Comparison of ENCODE assay signal across 8 mouse cellular contexts in genomic region chr2:118703913-118704730, GRCm38 (mm10). TPM values are rescaled to one million over a fixed set of nuclear protein-coding genes. Genes with fewer than 3 reads are reported as not detected.
DNase-seq lines count a peak whose midpoint lies in the region; ATAC-seq and TF ChIP-seq lines count a peak whose summit lies in the region.

Gene Ankrd63, minus strand, starts transcription at chr2:118703963.

- WGBS in kidney, adult 2 months, result 2% methylated on average over 49 of the region's 50 CpGs
- 1% methylated on average over 50 of the region's 50 CpGs for WGBS in hindbrain, postnatal 0 days
- WGBS in midbrain, embryonic 10.5 days, result under 1% methylated on average over 50 of the region's 50 CpGs

- no peaks in the 10 kb centered on the region for H3K27me3 ChIP-seq in kidney, adult 2 months (replicated peaks; ENCODE audit: control insufficient read depth, insufficient read depth, low read length)
- peaks cover 79% of the 10 kb centered on the region for H3K27me3 ChIP-seq in hindbrain, postnatal 0 days (ENCODE audit: insufficient read depth, low read length)
- H3K27me3 ChIP-seq in midbrain, embryonic 10.5 days (ENCODE audit: low read depth, poor library complexity, severe bottlenecking), result peaks cover 100% of the 10 kb centered on the region

- no peak for TF ChIP-seq POLR2A in kidney, adult 2 months (IDR thresholded peaks at IDR 0.05; ENCODE audit: low read depth, low read length)
- TF ChIP-seq POLR2A in cortical plate, adult 2 months (IDR thresholded peaks at IDR 0.05; ENCODE audit: extremely low read depth, insufficient read depth, low read length), result no peak

- no peak for TF ChIP-seq CTCF in kidney, adult 2 months (conservative IDR thresholded peaks at IDR 0.05; ENCODE audit: insufficient read depth, insufficient read length, low read depth, low read length)
- TF ChIP-seq CTCF in cortical plate, adult 2 months (IDR thresholded peaks at IDR 0.05; ENCODE audit: extremely low read depth, insufficient read depth, low read length), result no peak
- no peak for TF ChIP-seq CTCF in hindbrain, postnatal 0 days (IDR thresholded peaks at IDR 0.05; ENCODE audit: low read depth)

- no peaks in the 10 kb centered on the region for H3K36me3 ChIP-seq in kidney, adult 2 months (ENCODE audit: control insufficient read depth, insufficient read depth, low read length)
- no peaks in the 10 kb centered on the region for H3K36me3 ChIP-seq in hindbrain, postnatal 0 days (ENCODE audit: insufficient read depth, low read length)
- no peaks in the 10 kb centered on the region for H3K36me3 ChIP-seq in midbrain, embryonic 10.5 days

- peak within 1 kb of the TSS; percentile 40 for H3K4me3 ChIP-seq in kidney, adult 2 months (ENCODE audit: insufficient read depth, low read depth, low read length)
- H3K4me3 ChIP-seq in cortical plate, adult 2 months (ENCODE audit: insufficient read depth, low read length), result peak within 1 kb of the TSS; percentile 64
- H3K4me3 ChIP-seq in hindbrain, postnatal 0 days (ENCODE audit: low read length), result peak within 1 kb of the TSS; percentile 38
- peak within 1 kb of the TSS; percentile 54 for H3K4me3 ChIP-seq in midbrain, embryonic 10.5 days

- no peak within 1 kb of the TSS for H3K27ac ChIP-seq in kidney, adult 2 months (ENCODE audit: insufficient read depth, low read depth, low read length)
- peak within 1 kb of the TSS; percentile 80 for H3K27ac ChIP-seq in cortical plate, adult 2 months (ENCODE audit: insufficient read depth, low read length)
- no peak within 1 kb of the TSS for H3K27ac ChIP-seq in hindbrain, postnatal 0 days
- 0 out of 2 replicates have a peak within 1 kb of the TSS, but pooled peaks have one; percentile 13 for H3K27ac ChIP-seq in midbrain, embryonic 10.5 days (replicated peaks)

- no peaks in the 10 kb centered on the region; the same call in 1 of the 2 replicates for H3K4me1 ChIP-seq in kidney, adult 2 months (ENCODE audit: control insufficient read depth, insufficient read depth, low read length)
- H3K4me1 ChIP-seq in cortical plate, adult 2 months (ENCODE audit: control insufficient read depth, insufficient read depth, low read length), result peaks cover 3% of the 10 kb centered on the region
- peaks cover 23% of the 10 kb centered on the region for H3K4me1 ChIP-seq in hindbrain, postnatal 0 days (ENCODE audit: insufficient read depth, low read length)
- H3K4me1 ChIP-seq in midbrain, embryonic 10.5 days, result peaks cover 50% of the 10 kb centered on the region

- no peaks in the 10 kb centered on the region for H3K9me3 ChIP-seq in hindbrain, postnatal 0 days (ENCODE audit: low read length)
- H3K9me3 ChIP-seq in midbrain, embryonic 10.5 days (replicated peaks), result no peaks in the 10 kb centered on the region

- DNase-seq in kidney, adult 2 months, result peak; percentile 66
- DNase-seq in kidney, adult 9 months, result no peak
- DNase-seq in CD4-positive, CD25-positive, alpha-beta regulatory T cell, adult 2 months (ENCODE audit: low read depth, low spot score), result peak; percentile 51
- DNase-seq in hindbrain, postnatal 0 days (ENCODE audit: low spot score), result no peak
- peak; percentile 44 for DNase-seq in midbrain, embryonic 10.5 days (ENCODE audit: low spot score)
- DNase-seq in urinary bladder, adult 18-20 months (ENCODE audit: low spot score in 2 of 2), result no peak
- no peak for DNase-seq in urinary bladder, postnatal 14 days (ENCODE audit: low spot score)

- H3K9ac ChIP-seq in hindbrain, postnatal 0 days (replicated peaks; ENCODE audit: low read length), result peak within 1 kb of the TSS; percentile 5; the same call in 1 of the 2 replicates

- no peak for ATAC-seq in hindbrain, postnatal 0 days

- peak within 1 kb of the TSS; percentile 60 for H3K4me2 ChIP-seq in hindbrain, postnatal 0 days (ENCODE audit: low read depth, low read length)

RNA-seq across cellular contexts. Expression of gene Ankrd63, which starts in this region (rescaled TPM):
- polyA plus RNA-seq in kidney, adult 2 months (2012; rRNA removed), result 0.03 and 0.05 TPM in 2 replicates
- polyA plus RNA-seq in cortical plate, adult 2 months (2012; rRNA removed), result 11.3 and 17.9 TPM in 2 replicates
- total RNA-seq in hindbrain, postnatal 0 days (2014; rRNA removed), result 0.18 TPM in 1 of 2 replicates, not detected in the other
- polyA plus RNA-seq in hindbrain, postnatal 0 days (2015; fragmentation: Nextera tagmentation; extraction: Ambion mirVana), result 0.08 TPM in 1 of 2 replicates, not detected in the other
- not detected in 2 replicates for polyA plus RNA-seq in midbrain, embryonic 10.5 days (2016; fragmentation: Nextera tagmentation; extraction: Ambion mirVana)

Comparison
In these comparisons a context has a peak if more than half of its experiments do, and no peak if none do; other contexts are left out.
1. RNA of gene Ankrd63 (polyA plus RNA-seq): 11.3 to 17.9 TPM in cortical plate, adult 2 months; 0.08 TPM in hindbrain, postnatal 0 days, 0.03 to 0.05 TPM in kidney, adult 2 months and not detected in midbrain, embryonic 10.5 days; every median in the first group is over 10 times any median in the second.
2. Peak in DNase-seq and H3K4me3 ChIP-seq in kidney, adult 2 months; RNA of the gene not detected or under 1 TPM.
3. Peak in DNase-seq, H3K4me3 ChIP-seq and H3K27ac ChIP-seq in midbrain, embryonic 10.5 days; RNA of the gene not detected or under 1 TPM.
4. Peak in every context shown above with its lines, with median percentiles within 50 percentile points of each other: H3K4me3 ChIP-seq.